Mouse (Mus musculus) embryonic facial prominence, embryonic 15.5 days (tissue): Measurements from ENCODE around the gene Fam76b. TPM values are rescaled to one million over a fixed set of nuclear protein-coding genes. Genes with fewer than 3 reads are reported as not detected.

Experiments used
- ATAC-seq: fragments of 200-750 bp; cut with Nextera tagmentation; 2 replicates; pipeline ENCODE4 v1.8.0; 2017; ENCODE audit warnings: low read depth, moderate TSS enrichment; ENCODE audit not compliant: insufficient number of reproducible peaks, low FRiP score, low TSS enrichment
- H3K27ac ChIP-seq: fragments of 300-500 bp; sonication (generic); replicated peaks from 2 replicates; pipeline ENCODE4 v1.5.1; 2015; ENCODE audit warnings: mild to moderate bottlenecking, inconsistent platforms
- H3K27me3 ChIP-seq: fragments of 300-500 bp; sonication (generic); 2 replicates; pipeline ENCODE4 v1.6.1; 2015; ENCODE audit warnings: inconsistent platforms
- H3K36me3 ChIP-seq: fragments of 300-500 bp; sonication (generic); 2 replicates; pipeline ENCODE4 v1.6.1; 2015; ENCODE audit warnings: mild to moderate bottlenecking, inconsistent platforms
- H3K4me1 ChIP-seq: fragments of 300-500 bp; sonication (generic); 2 replicates; pipeline ENCODE4 v1.6.1; 2015; ENCODE audit warnings: inconsistent platforms
- H3K4me2 ChIP-seq: fragments of 300-500 bp; sonication (generic); replicated peaks from 2 replicates; pipeline ENCODE4 v1.6.1; 2015; ENCODE audit warnings: mild to moderate bottlenecking, inconsistent platforms
- H3K4me3 ChIP-seq: fragments of 300-500 bp; sonication (generic); replicated peaks from 2 replicates; pipeline ENCODE4 v1.5.1; 2015; ENCODE audit warnings: mild to moderate bottlenecking, inconsistent platforms
- H3K9ac ChIP-seq: fragments of 300-500 bp; sonication (generic); 2 replicates; pipeline ENCODE4 v1.6.1; 2015; ENCODE audit warnings: inconsistent platforms
- H3K9me3 ChIP-seq: fragments of 300-500 bp; sonication (generic); replicated peaks from 2 replicates; pipeline ENCODE4 v1.6.1; 2016; ENCODE audit warnings: inconsistent platforms
- whole genome bisulfite sequencing: fragments of 180-500 bp; shearing (Covaris S2); methylation state at CpG from one replicate; pipeline ENCODE4 v1.1.7; 2015; 5-methylcytosine and 5-hydroxymethylcytosine counted together
- polyA plus RNA-seq: library from polyadenylated mRNA; unstranded; fragments of >200 nt; fragmentation: Nextera tagmentation; extraction: Ambion mirVana; gene quantifications from 2 replicates; pipeline ENCODE4 v1.2.1, GENCODE M21; 2015

The Fam76b gene
- polyA plus RNA-seq, 1 experiment from 2014 or later, result 22.0 TPM

- no peak for ATAC-seq
- Histone ChIP-seq H3K36me3 (peaks cover 10% of the 10 kb centered on the region), H3K9me3 (no peaks in the 10 kb centered on the region), H3K9ac (peak overlapping the region; percentile 97), H3K4me1 (peaks cover 22% of the 10 kb centered on the region), H3K27me3 (no peaks in the 10 kb centered on the region), H3K4me3 (peak overlapping the region; percentile 91), H3K4me2 (peak overlapping the region; percentile 71), H3K27ac (peak overlapping the region; percentile 99)
- under 1% methylated on average over 31 of the region's 31 CpGs for WGBS
These were observed 1.1 kb upstream of the Fam76b start for GRCm38 (mm10) chr9:13826391-13826805.

GRCm38 (mm10) chr9:13826832-13827405 is 597 bp upstream of the Fam76b start, which contains the start of gene Cep57:
Gene Cep57, minus strand, starts transcription at chr9:13827107.
- peak within 1 kb of the TSS; percentile 97 for H3K9ac ChIP-seq
- H3K36me3 ChIP-seq, result peaks cover 15% of the 10 kb centered on the region
- H3K27me3 ChIP-seq, result no peaks in the 10 kb centered on the region
- H3K4me2 ChIP-seq, result peak within 1 kb of the TSS; percentile 71
- peak within 1 kb of the TSS; percentile 91 for H3K4me3 ChIP-seq
- under 1% methylated on average over 44 of the region's 44 CpGs for WGBS
- H3K9me3 ChIP-seq, result no peaks in the 10 kb centered on the region
- peak within 1 kb of the TSS; percentile 99 for H3K27ac ChIP-seq
- H3K4me1 ChIP-seq, result peaks cover 22% of the 10 kb centered on the region
- ATAC-seq, result peak; percentile 92

- peak; percentile 2 for ATAC-seq
- Histone ChIP-seq H3K4me3 (peak overlapping the region; percentile 91), H3K36me3 (peaks cover 22% of the 10 kb centered on the region), H3K27ac (peak overlapping the region; percentile 97), H3K4me2 (peak overlapping the region; percentile 65), H3K27me3 (no peaks in the 10 kb centered on the region), H3K4me1 (peaks cover 22% of the 10 kb centered on the region), H3K9ac (peak overlapping the region; percentile 81), H3K9me3 (no peaks in the 10 kb centered on the region)
- WGBS, result 0% methylated on average over 23 of the region's 23 CpGs
These were observed 548 bp downstream of the Fam76b start for GRCm38 (mm10) chr9:13828087-13828441.

- Histone ChIP-seq H3K27ac (no peak overlapping the region), H3K9me3 (no peaks in the 10 kb centered on the region), H3K9ac (no peak overlapping the region), H3K4me2 (no peak overlapping the region), H3K4me1 (no peaks in the 10 kb centered on the region), H3K27me3 (no peaks in the 10 kb centered on the region), H3K36me3 (peaks cover 68% of the 10 kb centered on the region), H3K4me3 (no peak overlapping the region)
- 78% methylated on average over 3 of the region's 3 CpGs for WGBS
- no peak for ATAC-seq
These were observed 7.7 kb downstream of the Fam76b start for GRCm38 (mm10) chr9:13835256-13835655.

- H3K4me1 ChIP-seq, result no peaks in the 10 kb centered on the region
- H3K9ac ChIP-seq, result no peak overlapping the region
- H3K36me3 ChIP-seq, result peaks cover 68% of the 10 kb centered on the region
- H3K27me3 ChIP-seq, result no peaks in the 10 kb centered on the region
- H3K9me3 ChIP-seq, result no peaks in the 10 kb centered on the region
- no peak overlapping the region for H3K4me2 ChIP-seq
- no peak for ATAC-seq
- H3K27ac ChIP-seq, result no peak overlapping the region
- H3K4me3 ChIP-seq, result no peak overlapping the region
- 84% methylated on average over 2 of the region's 2 CpGs for WGBS
These were observed 9.2 kb downstream of the Fam76b start for GRCm38 (mm10) chr9:13836726-13837125.

GRCm38 (mm10) chr9:13847591-13847990 is 20.1 kb downstream of the Fam76b start:
- 83% methylated on average over 3 of the region's 3 CpGs for WGBS
- Histone ChIP-seq H3K27ac (no peak overlapping the region), H3K9ac (no peak overlapping the region), H3K4me2 (no peak overlapping the region), H3K9me3 (no peaks in the 10 kb centered on the region), H3K4me1 (no peaks in the 10 kb centered on the region), H3K36me3 (peaks cover 16% of the 10 kb centered on the region), H3K4me3 (no peak overlapping the region), H3K27me3 (no peaks in the 10 kb centered on the region)
- ATAC-seq, result no peak

GRCm38 (mm10) chr9:13848481-13849480 is 21.3 kb downstream of the Fam76b start:
- no peak for ATAC-seq
- 74% methylated on average over 10 of the region's 10 CpGs for WGBS

GRCm38 (mm10) chr9:13853876-13854275 is 26.4 kb downstream of the Fam76b start:
- no peak overlapping the region for H3K27ac ChIP-seq
- ATAC-seq, result no peak
- no peak overlapping the region for H3K4me2 ChIP-seq
- WGBS, result 49% methylated on average over 3 of the region's 3 CpGs
- H3K4me1 ChIP-seq, result no peaks in the 10 kb centered on the region
- no peak overlapping the region for H3K9ac ChIP-seq
- H3K9me3 ChIP-seq, result no peaks in the 10 kb centered on the region
- H3K4me3 ChIP-seq, result no peak overlapping the region
- no peaks in the 10 kb centered on the region for H3K27me3 ChIP-seq
- H3K36me3 ChIP-seq, result no peaks in the 10 kb centered on the region

More at GRCm38 (mm10) chr9:13848481-13849480, 21.3 kb downstream of the Fam76b start:
- Histone ChIP-seq H3K27ac (no peak overlapping the region), H3K9me3 (no peaks in the 10 kb centered on the region), H3K4me1 (no peaks in the 10 kb centered on the region), H3K27me3 (no peaks in the 10 kb centered on the region), H3K36me3 (peaks cover 10% of the 10 kb centered on the region), H3K4me2 (no peak overlapping the region), H3K4me3 (no peak overlapping the region), H3K9ac (no peak overlapping the region)

GRCm38 (mm10) chr9:13856247-13856646 is 28.7 kb downstream of the Fam76b start:
- no peaks in the 10 kb centered on the region for H3K9me3 ChIP-seq
- H3K4me2 ChIP-seq, result no peak overlapping the region
- no peak overlapping the region for H3K4me3 ChIP-seq
- no peaks in the 10 kb centered on the region for H3K27me3 ChIP-seq
- H3K27ac ChIP-seq, result no peak overlapping the region
- H3K36me3 ChIP-seq, result no peaks in the 10 kb centered on the region
- H3K9ac ChIP-seq, result no peak overlapping the region
- WGBS, result 46% methylated on average over 1 of the region's 1 CpGs
- ATAC-seq, result no peak
- no peaks in the 10 kb centered on the region for H3K4me1 ChIP-seq

- no peak for ATAC-seq
- H3K27me3 ChIP-seq, result no peaks in the 10 kb centered on the region
- no peak overlapping the region for H3K9ac ChIP-seq
- H3K36me3 ChIP-seq, result no peaks in the 10 kb centered on the region
- WGBS, result 53% methylated on average over 4 of the region's 4 CpGs
- no peaks in the 10 kb centered on the region for H3K4me1 ChIP-seq
- H3K9me3 ChIP-seq, result no peaks in the 10 kb centered on the region
- no peak overlapping the region for H3K27ac ChIP-seq
- H3K4me3 ChIP-seq, result no peak overlapping the region
- no peak overlapping the region for H3K4me2 ChIP-seq
These were observed 29.3 kb downstream of the Fam76b start for GRCm38 (mm10) chr9:13856777-13857176.

GRCm38 (mm10) chr9:13867646-13868045 is 40.1 kb downstream of the Fam76b start:
- no peak overlapping the region for H3K27ac ChIP-seq
- H3K9ac ChIP-seq, result no peak overlapping the region
- H3K4me1 ChIP-seq, result no peaks in the 10 kb centered on the region
- H3K36me3 ChIP-seq, result no peaks in the 10 kb centered on the region
- H3K9me3 ChIP-seq, result no peaks in the 10 kb centered on the region
- no peaks in the 10 kb centered on the region for H3K27me3 ChIP-seq
- H3K4me2 ChIP-seq, result no peak overlapping the region
- WGBS, result 69% methylated on average over 2 of the region's 2 CpGs
- no peak for ATAC-seq
- no peak overlapping the region for H3K4me3 ChIP-seq
